Mouse (Mus musculus): ENCODE results near the gene Krtap19-1. TPM values are rescaled to one million over a fixed set of nuclear protein-coding genes. Genes with fewer than 3 reads are reported as not detected.

Krtap19-1 gene
- total and polyA plus RNA-seq, 2 experiments from 2014 or later = not detected

DNA sequence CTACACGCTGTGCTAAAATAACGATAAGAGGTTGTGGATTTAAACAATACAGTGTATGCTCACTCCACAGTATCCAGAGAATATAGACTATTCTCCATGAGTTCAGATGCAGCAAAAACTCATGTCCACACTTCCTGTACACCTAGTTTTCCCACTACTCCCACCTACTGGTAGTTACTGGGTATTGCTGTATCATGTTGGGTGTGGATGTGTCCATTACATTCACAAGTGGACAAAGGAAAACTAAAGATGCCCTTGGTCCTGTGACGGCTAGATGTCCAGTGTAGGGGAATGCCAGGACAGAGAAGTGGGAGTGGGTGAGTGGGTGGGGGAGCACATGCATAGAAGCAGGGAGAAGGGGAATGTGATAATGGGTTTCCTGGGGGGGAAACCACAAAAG is 45.5 kb downstream of the Krtap19-1 start:
- Histone ChIP-seq H3K27ac (ENCODE audit: low read depth, low read length) (no peak overlapping the region), H3K9me3 (ENCODE audit: low read length) (no peaks in the 10 kb centered on the region), H3K4me1 (ENCODE audit: insufficient read depth, low read length) (no peaks in the 10 kb centered on the region), H3K4me3 (ENCODE audit: low read depth, low read length) (no peak overlapping the region), H3K4me2 (ENCODE audit: low read depth, low read length, poor library complexity, severe bottlenecking) (no peak overlapping the region), H3K36me3 (ENCODE audit: insufficient read depth, low read length) (no peaks in the 10 kb centered on the region), H3K27me3 (ENCODE audit: insufficient read depth, low read length) (no peaks in the 10 kb centered on the region), H3K9ac (replicated peaks; ENCODE audit: low read length, poor library complexity, severe bottlenecking) (no peak overlapping the region)
- ATAC-seq (ENCODE audit: low FRiP score) = no peak
- peak; percentile 64 for TF ChIP-seq CTCF (IDR thresholded peaks at IDR 0.05)
- 80% methylated on average over 3 of the region's 3 CpGs for WGBS
- peak; percentile 16 for DNase-seq (ENCODE audit: low spot score)

- ATAC-seq (ENCODE audit: low FRiP score) = no peak
- TF ChIP-seq CTCF (IDR thresholded peaks at IDR 0.05) = no peak
- Histone ChIP-seq H3K27me3 (ENCODE audit: insufficient read depth, low read length) (no peaks in the 10 kb centered on the region), H3K4me3 (ENCODE audit: low read depth, low read length) (no peak within 1 kb of the TSS), H3K4me2 (ENCODE audit: low read depth, low read length, poor library complexity, severe bottlenecking) (no peak within 1 kb of the TSS), H3K9me3 (ENCODE audit: low read length) (no peaks in the 10 kb centered on the region), H3K9ac (replicated peaks; ENCODE audit: low read length, poor library complexity, severe bottlenecking) (no peak within 1 kb of the TSS), H3K27ac (ENCODE audit: low read depth, low read length) (no peak within 1 kb of the TSS), H3K4me1 (ENCODE audit: insufficient read depth, low read length) (no peaks in the 10 kb centered on the region), H3K36me3 (ENCODE audit: insufficient read depth, low read length) (no peaks in the 10 kb centered on the region)
- WGBS = 82% methylated on average over 3 of the region's 3 CpGs
- no peak for DNase-seq (ENCODE audit: low spot score)
Measured at GRCm38 (mm10) chr16:88820066-88820465, 49.1 kb downstream of the Krtap19-1 start, which contains the start of gene Krtap15. Gene Krtap15, plus strand, starts transcription at chr16:88820215.

Other genes with a start within 250 kb of the Krtap19-1 start
- gene 2310079G19Rik, start 241.7 kb downstream of the Krtap19-1 start, total RNA-seq (2014; rRNA removed) = not detected in 2 replicates
- gene 2310079G19Rik, start 241.7 kb downstream of the Krtap19-1 start, polyA plus RNA-seq (2015; fragmentation: Nextera tagmentation; extraction: Ambion mirVana) = not detected in 2 replicates
- gene Krtap26-1, start 221.6 kb downstream of the Krtap19-1 start, total RNA-seq (2014; rRNA removed) = not detected in 2 replicates
- gene Krtap26-1, start 221.6 kb downstream of the Krtap19-1 start, polyA plus RNA-seq (2015; fragmentation: Nextera tagmentation; extraction: Ambion mirVana) = not detected in 2 replicates
- gene Krtap27-1, start 197.7 kb downstream of the Krtap19-1 start, total RNA-seq (2014; rRNA removed) = not detected in 2 replicates
- gene Krtap27-1, start 197.7 kb downstream of the Krtap19-1 start, polyA plus RNA-seq (2015; fragmentation: Nextera tagmentation; extraction: Ambion mirVana) = not detected in 2 replicates
- not detected in 2 replicates for gene 2310061N02Rik, start 161.4 kb downstream of the Krtap19-1 start, total RNA-seq (2014; rRNA removed)
- not detected in 2 replicates for gene 2310061N02Rik, start 161.4 kb downstream of the Krtap19-1 start, polyA plus RNA-seq (2015; fragmentation: Nextera tagmentation; extraction: Ambion mirVana)
- gene Krtap13-1, start 140.5 kb downstream of the Krtap19-1 start, total RNA-seq (2014; rRNA removed) = not detected in 2 replicates
- not detected in 2 replicates for gene Krtap13-1, start 140.5 kb downstream of the Krtap19-1 start, polyA plus RNA-seq (2015; fragmentation: Nextera tagmentation; extraction: Ambion mirVana)
- not detected in 2 replicates for gene Krtap13, start 117.8 kb downstream of the Krtap19-1 start, total RNA-seq (2014; rRNA removed)
- not detected in 2 replicates for gene Krtap13, start 117.8 kb downstream of the Krtap19-1 start, polyA plus RNA-seq (2015; fragmentation: Nextera tagmentation; extraction: Ambion mirVana)
- gene 2310034C09Rik, start 110.6 kb downstream of the Krtap19-1 start, total RNA-seq (2014; rRNA removed) = not detected in 2 replicates
- gene 2310034C09Rik, start 110.6 kb downstream of the Krtap19-1 start, polyA plus RNA-seq (2015; fragmentation: Nextera tagmentation; extraction: Ambion mirVana) = not detected in 2 replicates
- not detected in 2 replicates for gene 2310057N15Rik, start 95.2 kb downstream of the Krtap19-1 start, total RNA-seq (2014; rRNA removed)
- gene 2310057N15Rik, start 95.2 kb downstream of the Krtap19-1 start, polyA plus RNA-seq (2015; fragmentation: Nextera tagmentation; extraction: Ambion mirVana) = not detected in 2 replicates
- not detected in 2 replicates for gene Gm5965, start 91.5 kb downstream of the Krtap19-1 start, total RNA-seq (2014; rRNA removed)
- not detected in 2 replicates for gene Gm5965, start 91.5 kb downstream of the Krtap19-1 start, polyA plus RNA-seq (2015; fragmentation: Nextera tagmentation; extraction: Ambion mirVana)
- not detected in 2 replicates for gene Gm20741, start 57.2 kb downstream of the Krtap19-1 start, total RNA-seq (2014; rRNA removed)
- gene Gm20741, start 57.2 kb downstream of the Krtap19-1 start, polyA plus RNA-seq (2015; fragmentation: Nextera tagmentation; extraction: Ambion mirVana) = not detected in 2 replicates
- not detected in 2 replicates for gene Krtap15, start 49.2 kb downstream of the Krtap19-1 start, total RNA-seq (2014; rRNA removed)
- gene Krtap15, start 49.2 kb downstream of the Krtap19-1 start, polyA plus RNA-seq (2015; fragmentation: Nextera tagmentation; extraction: Ambion mirVana) = not detected in 2 replicates
- gene Krtap14, start 43.3 kb downstream of the Krtap19-1 start, total RNA-seq (2014; rRNA removed) = not detected in 2 replicates
- gene Krtap14, start 43.3 kb downstream of the Krtap19-1 start, polyA plus RNA-seq (2015; fragmentation: Nextera tagmentation; extraction: Ambion mirVana) = not detected in 2 replicates
- not detected in 2 replicates for gene Krtap19-2, start 4.9 kb upstream of the Krtap19-1 start, total RNA-seq (2014; rRNA removed)
- gene Krtap19-2, start 4.9 kb upstream of the Krtap19-1 start, polyA plus RNA-seq (2015; fragmentation: Nextera tagmentation; extraction: Ambion mirVana) = not detected in 2 replicates
- not detected in 2 replicates for gene Krtap19-3, start 8.6 kb upstream of the Krtap19-1 start, total RNA-seq (2014; rRNA removed)
- not detected in 2 replicates for gene Krtap19-3, start 8.6 kb upstream of the Krtap19-1 start, polyA plus RNA-seq (2015; fragmentation: Nextera tagmentation; extraction: Ambion mirVana)
- gene Krtap19-4, start 15.7 kb upstream of the Krtap19-1 start, total RNA-seq (2014; rRNA removed) = not detected in 2 replicates
- not detected in 2 replicates for gene Krtap19-4, start 15.7 kb upstream of the Krtap19-1 start, polyA plus RNA-seq (2015; fragmentation: Nextera tagmentation; extraction: Ambion mirVana)
- not detected in 2 replicates for gene Krtap19-5, start 27.0 kb upstream of the Krtap19-1 start, total RNA-seq (2014; rRNA removed)
- gene Krtap19-5, start 27.0 kb upstream of the Krtap19-1 start, polyA plus RNA-seq (2015; fragmentation: Nextera tagmentation; extraction: Ambion mirVana) = not detected in 2 replicates
- not detected in 2 replicates for gene Krtap19-9b, start 62.9 kb upstream of the Krtap19-1 start, total RNA-seq (2014; rRNA removed)
- gene Krtap19-9b, start 62.9 kb upstream of the Krtap19-1 start, polyA plus RNA-seq (2015; fragmentation: Nextera tagmentation; extraction: Ambion mirVana) = not detected in 2 replicates
- gene Krtap16-3, start 93.5 kb upstream of the Krtap19-1 start, total RNA-seq (2014; rRNA removed) = not detected in 2 replicates
- not detected in 2 replicates for gene Krtap16-3, start 93.5 kb upstream of the Krtap19-1 start, polyA plus RNA-seq (2015; fragmentation: Nextera tagmentation; extraction: Ambion mirVana)
- not detected in 2 replicates for gene Krtap22-2, start 141.3 kb upstream of the Krtap19-1 start, total RNA-seq (2014; rRNA removed)
- gene Krtap22-2, start 141.3 kb upstream of the Krtap19-1 start, polyA plus RNA-seq (2015; fragmentation: Nextera tagmentation; extraction: Ambion mirVana) = not detected in 2 replicates
- gene Gm10229, start 145.9 kb upstream of the Krtap19-1 start, total RNA-seq (2014; rRNA removed) = not detected in 2 replicates
- not detected in 2 replicates for gene Gm10229, start 145.9 kb upstream of the Krtap19-1 start, polyA plus RNA-seq (2015; fragmentation: Nextera tagmentation; extraction: Ambion mirVana)
- gene Krtap6-1, start 162.3 kb upstream of the Krtap19-1 start, total RNA-seq (2014; rRNA removed) = not detected in 2 replicates
- not detected in 2 replicates for gene Krtap6-1, start 162.3 kb upstream of the Krtap19-1 start, polyA plus RNA-seq (2015; fragmentation: Nextera tagmentation; extraction: Ambion mirVana)
- not detected in 2 replicates for gene Gm10228, start 172.1 kb upstream of the Krtap19-1 start, total RNA-seq (2014; rRNA removed)
- gene Gm10228, start 172.1 kb upstream of the Krtap19-1 start, polyA plus RNA-seq (2015; fragmentation: Nextera tagmentation; extraction: Ambion mirVana) = not detected in 2 replicates
- gene Krtap6-5, start 178.5 kb upstream of the Krtap19-1 start, total RNA-seq (2014; rRNA removed) = not detected in 2 replicates
- not detected in 2 replicates for gene Krtap6-5, start 178.5 kb upstream of the Krtap19-1 start, polyA plus RNA-seq (2015; fragmentation: Nextera tagmentation; extraction: Ambion mirVana)
- not detected in 2 replicates for gene 1110025L11Rik, start 194.6 kb upstream of the Krtap19-1 start, total RNA-seq (2014; rRNA removed)
- gene 1110025L11Rik, start 194.6 kb upstream of the Krtap19-1 start, polyA plus RNA-seq (2015; fragmentation: Nextera tagmentation; extraction: Ambion mirVana) = not detected in 2 replicates
- gene Krtap6-3, start 214.6 kb upstream of the Krtap19-1 start, total RNA-seq (2014; rRNA removed) = not detected in 2 replicates
- gene Krtap6-3, start 214.6 kb upstream of the Krtap19-1 start, polyA plus RNA-seq (2015; fragmentation: Nextera tagmentation; extraction: Ambion mirVana) = not detected in 2 replicates

Data from midbrain, postnatal 0 days (tissue).